Mouse (Mus musculus): ENCODE results near the gene E2f8.

DNA sequence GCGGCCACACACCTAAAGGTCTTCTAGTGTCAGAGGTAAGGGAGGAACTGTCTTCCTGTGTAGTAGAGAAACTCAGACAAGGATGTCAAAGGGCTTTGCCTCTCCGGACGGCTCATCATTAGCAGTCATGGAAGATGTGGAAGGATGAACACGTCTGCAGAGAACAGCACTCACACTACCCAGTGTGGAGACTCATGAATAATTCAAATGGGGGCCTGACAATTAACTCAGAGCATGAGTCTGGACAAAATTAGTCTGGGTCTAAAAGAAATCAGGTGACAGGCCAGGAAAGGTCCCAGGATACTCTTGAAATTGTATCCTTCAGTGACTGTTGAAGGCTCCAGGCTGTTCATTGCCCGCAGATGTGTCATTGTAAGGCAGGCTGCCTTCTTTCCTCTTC lies 9.6 kb upstream of the E2f8 start:
- TF ChIP-seq ZKSCAN1 (IDR thresholded peaks at IDR 0.05; ENCODE audit: borderline replicate concordance, low read depth, low read length): no peak
- no peak for TF ChIP-seq USF1 (IDR thresholded peaks at IDR 0.05; ENCODE audit: low read depth, low read length)
- TF ChIP-seq EP300 (IDR thresholded peaks at IDR 0.05; ENCODE audit: low read length): no peak
- no peak for TF ChIP-seq CTCF (conservative IDR thresholded peaks at IDR 0.05 in 1 of 2, IDR thresholded peaks at IDR 0.05 in 1 of 2; ENCODE audit: low read depth in 2 of 2, low read length in 2 of 2)
- no peak for TF ChIP-seq CHD1 (IDR thresholded peaks at IDR 0.05; ENCODE audit: low read depth, low read length)
- no peak for TF ChIP-seq MAFK (IDR thresholded peaks at IDR 0.05; ENCODE audit: insufficient replicate concordance, low read length)
- TF ChIP-seq POLR2A (IDR thresholded peaks at IDR 0.05; ENCODE audit: low read depth, low read length): no peak
- no peak for TF ChIP-seq ETS1 (conservative IDR thresholded peaks at IDR 0.05; ENCODE audit: low read depth, low read length)
- no peak for TF ChIP-seq GABPA (IDR thresholded peaks at IDR 0.05; ENCODE audit: insufficient replicate concordance, low read depth, low read length)
- TF ChIP-seq TCF12 (IDR thresholded peaks at IDR 0.05; ENCODE audit: low read depth, low read length): no peak
- no peak for TF ChIP-seq SMC3 (IDR thresholded peaks at IDR 0.05; ENCODE audit: low read depth, low read length)
- no peak for TF ChIP-seq RCOR1 (conservative IDR thresholded peaks at IDR 0.05; ENCODE audit: low read depth, low read length)
- TF ChIP-seq MAX (IDR thresholded peaks at IDR 0.05; ENCODE audit: low read length): no peak

Data from CH12.LX (cell line).